Mouse (Mus musculus) lung, embryonic 14.5 days (tissue): ENCODE results near the gene Rab27a. TPM values are rescaled to one million over a fixed set of nuclear protein-coding genes. Genes with fewer than 3 reads are reported as not detected.
"Not testable (repeated sequence)": the region's sequence is repeated elsewhere in the genome, so short reads cannot be mapped to it uniquely, and the experiment has no call there.

Source experiments
- ATAC-seq: fragments of 200-750 bp; cut with Nextera tagmentation; 2 replicates; pipeline ENCODE4 v1.8.0; 2017; ENCODE audit warnings: mild to moderate bottlenecking, moderate TSS enrichment, moderate library complexity; ENCODE audit not compliant: insufficient read depth
- DNase-seq: peaks from one replicate; pipeline ENCODE4 v3.0.0-alpha.2; 2015
- H3K27ac ChIP-seq: fragments of 300-500 bp; sonication (generic); 2 replicates; pipeline ENCODE4 v1.5.1; 2014; ENCODE audit warnings: low read depth, mild to moderate bottlenecking, moderate library complexity
- H3K27me3 ChIP-seq: fragments of 300-500 bp; sonication (generic); 2 replicates; pipeline ENCODE4 v1.6.1; 2014; ENCODE audit warnings: low read length, control low read depth; ENCODE audit not compliant: insufficient read depth
- H3K36me3 ChIP-seq: fragments of 300-500 bp; sonication (generic); 2 replicates; pipeline ENCODE4 v1.6.1; 2014; ENCODE audit warnings: control low read depth; ENCODE audit not compliant: insufficient read depth
- H3K4me1 ChIP-seq: fragments of 300-500 bp; sonication (generic); 2 replicates; pipeline ENCODE4 v1.6.1; 2014; ENCODE audit warnings: antibody characterized with exemption, control low read depth; ENCODE audit not compliant: insufficient read depth
- H3K4me2 ChIP-seq: fragments of 300-500 bp; sonication (generic); 2 replicates; pipeline ENCODE4 v1.6.1; 2014; ENCODE audit warnings: mild to moderate bottlenecking
- H3K4me3 ChIP-seq: fragments of 300-500 bp; sonication (generic); 2 replicates; pipeline ENCODE4 v1.5.1; 2014; ENCODE audit warnings: low read depth, low read length
- H3K9ac ChIP-seq: fragments of 300-500 bp; sonication (generic); 2 replicates; pipeline ENCODE4 v1.6.1; 2014
- H3K9me3 ChIP-seq: fragments of 300-500 bp; sonication (generic); 2 replicates; pipeline ENCODE4 v1.6.1; 2016; ENCODE audit warnings: low read depth, low read length, control low read depth
- CTCF ChIP-seq: IDR thresholded peaks from 2 replicates; pipeline ENCODE4 v1.5.1; 2016; ENCODE audit warnings: antibody characterized with exemption, low read depth
- WGBS: fragments of 180-500 bp; shearing (Covaris S2); extraction: QIAGEN DNeasy Blood & Tissue Kit; methylation state at CpG from one replicate; pipeline ENCODE4 v1.1.7; 2014; 5-methylcytosine and 5-hydroxymethylcytosine counted together
- polyA plus RNA-seq: library from polyadenylated mRNA; unstranded; fragments of >200 nt; fragmentation: Nextera tagmentation; extraction: Ambion mirVana; gene quantifications from 2 replicates; pipeline ENCODE4 v1.2.1, GENCODE M21; 2014

Rab27a gene
- polyA plus RNA-seq, 1 experiment from 2014 or later, result 1.8 TPM

GRCm38 (mm10) chr9:73073169-73073568, 28.5 kb downstream of the Rab27a start:
- Histone ChIP-seq H3K27me3 (no peaks in the 10 kb centered on the region), H3K9ac (no peak overlapping the region), H3K36me3 (no peaks in the 10 kb centered on the region), H3K9me3 (no peaks in the 10 kb centered on the region), H3K4me2 (no peak overlapping the region), H3K4me1 (peaks cover 4% of the 10 kb centered on the region; the same call in 1 of the 2 replicates), H3K27ac (no peak overlapping the region), H3K4me3 (no peak overlapping the region)
- no peak for DNase-seq
- TF ChIP-seq CTCF, result no peak
- ATAC-seq, result no peak
- WGBS, result 88% methylated on average over 5 of the region's 5 CpGs

- not testable (repeated sequence) for ATAC-seq
- WGBS, result 86% methylated on average over 11 of the region's 12 CpGs
Measured at GRCm38 (mm10) chr9:73079349-73079748, 34.7 kb downstream of the Rab27a start.

GRCm38 (mm10) chr9:73079801-73080325, 35.2 kb downstream of the Rab27a start:
- Histone ChIP-seq H3K36me3 (no peaks in the 10 kb centered on the region), H3K27ac (no peak overlapping the region), H3K9ac (no peak overlapping the region), H3K4me1 (no peaks in the 10 kb centered on the region), H3K27me3 (no peaks in the 10 kb centered on the region), H3K4me2 (no peak overlapping the region), H3K9me3 (no peaks in the 10 kb centered on the region), H3K4me3 (no peak overlapping the region)
- ATAC-seq (no peak), DNase-seq (no peak)
- TF ChIP-seq CTCF, result no peak
- 49% methylated on average over 7 of the region's 7 CpGs for WGBS

More at GRCm38 (mm10) chr9:73079349-73079748, 34.7 kb downstream of the Rab27a start:
- not testable (repeated sequence) for H3K4me3 ChIP-seq, H3K9ac ChIP-seq, H3K27ac ChIP-seq, H3K9me3 ChIP-seq, H3K36me3 ChIP-seq, H3K4me1 ChIP-seq, DNase-seq, H3K4me2 ChIP-seq, H3K27me3 ChIP-seq

- Histone ChIP-seq H3K4me2 (no peak overlapping the region), H3K4me3 (no peak overlapping the region), H3K36me3 (no peaks in the 10 kb centered on the region), H3K4me1 (no peaks in the 10 kb centered on the region), H3K27me3 (no peaks in the 10 kb centered on the region), H3K9ac (no peak overlapping the region), H3K9me3 (no peaks in the 10 kb centered on the region), H3K27ac (no peak overlapping the region)
- WGBS, result 79% methylated on average over 8 of the region's 8 CpGs
- TF ChIP-seq CTCF, result no peak
- no peak for DNase-seq
- no peak for ATAC-seq
Measured at GRCm38 (mm10) chr9:73082291-73083000, 37.8 kb downstream of the Rab27a start.

GRCm38 (mm10) chr9:73083956-73084355, 39.3 kb downstream of the Rab27a start:
- Histone ChIP-seq H3K36me3 (no peaks in the 10 kb centered on the region), H3K4me2 (no peak overlapping the region), H3K27me3 (no peaks in the 10 kb centered on the region), H3K4me3 (no peak overlapping the region), H3K9me3 (no peaks in the 10 kb centered on the region), H3K27ac (no peak overlapping the region), H3K4me1 (no peaks in the 10 kb centered on the region), H3K9ac (no peak overlapping the region)
- 66% methylated on average over 6 of the region's 6 CpGs for WGBS
- DNase-seq (no peak), ATAC-seq (no peak)
- no peak for TF ChIP-seq CTCF

- no peak for TF ChIP-seq CTCF
- no peaks in the 10 kb centered on the region for H3K9me3 ChIP-seq
- H3K27me3 ChIP-seq, result no peaks in the 10 kb centered on the region
- ATAC-seq, result no peak
- H3K4me3 ChIP-seq, result no peak overlapping the region
- no peak overlapping the region for H3K4me2 ChIP-seq
- H3K9ac ChIP-seq, result no peak overlapping the region
- 59% methylated on average over 6 of the region's 6 CpGs for WGBS
- H3K4me1 ChIP-seq, result no peaks in the 10 kb centered on the region
- no peak overlapping the region for H3K27ac ChIP-seq
- H3K36me3 ChIP-seq, result no peaks in the 10 kb centered on the region
- DNase-seq, result no peak
Measured at GRCm38 (mm10) chr9:73085845-73086244, 41.2 kb downstream of the Rab27a start.

- TF ChIP-seq CTCF, result no peak
Measured at GRCm38 (mm10) chr9:73087121-73087520, 42.5 kb downstream of the Rab27a start.

More at GRCm38 (mm10) chr9:73087121-73087520, 42.5 kb downstream of the Rab27a start:
- H3K4me3 ChIP-seq, result no peak overlapping the region
- ATAC-seq (no peak), DNase-seq (peak; percentile 54)
- H3K9ac ChIP-seq, result no peak overlapping the region
- 46% methylated on average over 8 of the region's 8 CpGs for WGBS
- no peaks in the 10 kb centered on the region for H3K9me3 ChIP-seq
- H3K27ac ChIP-seq, result no peak overlapping the region
- no peaks in the 10 kb centered on the region for H3K4me1 ChIP-seq
- H3K4me2 ChIP-seq, result no peak overlapping the region
- H3K36me3 ChIP-seq, result no peaks in the 10 kb centered on the region
- H3K27me3 ChIP-seq, result no peaks in the 10 kb centered on the region
